Mouse (Mus musculus): ENCODE results near the gene Stum.

GRCm38 (mm10) chr1:180428101-180428712 lies 55.1 kb downstream of the Stum start:
- TF ChIP-seq CTCF (IDR thresholded peaks at IDR 0.05; ENCODE audit: extremely low read depth, insufficient read length, insufficient replicate concordance, low read depth, low read length), result peak; percentile 95
- TF ChIP-seq POLR2A (IDR thresholded peaks at IDR 0.05; ENCODE audit: low read depth, low read length), result no peak

All from small intestine, adult 2 months (tissue).